Mouse (Mus musculus): ENCODE data around the gene B2m. TPM values are rescaled to one million over a fixed set of nuclear protein-coding genes. Genes with fewer than 3 reads are reported as not detected.

B2m gene
- polyA plus RNA-seq, 1 experiment from 2014 or later = 124 TPM

Other genes with a start within 250 kb of the B2m start
- 55.4 and 60.3 TPM in 2 replicates for gene Ctdspl2, start 191.7 kb upstream of the B2m start, polyA plus RNA-seq (2014; fragmentation: Nextera tagmentation; extraction: Ambion mirVana)
- gene Mageb3, start 191.6 kb upstream of the B2m start, polyA plus RNA-seq (2014; fragmentation: Nextera tagmentation; extraction: Ambion mirVana) = 0.34 and 0.55 TPM in 2 replicates
- gene Eif3j1, start 119.1 kb upstream of the B2m start, polyA plus RNA-seq (2014; fragmentation: Nextera tagmentation; extraction: Ambion mirVana) = 13.2 and 14.3 TPM in 2 replicates
- gene Spg11, start 29.3 kb upstream of the B2m start, polyA plus RNA-seq (2014; fragmentation: Nextera tagmentation; extraction: Ambion mirVana) = 11.1 and 11.9 TPM in 2 replicates
- not detected in 2 replicates for gene Trim69, start 13.0 kb downstream of the B2m start, polyA plus RNA-seq (2014; fragmentation: Nextera tagmentation; extraction: Ambion mirVana)
- not detected in 2 replicates for gene Patl2, start 38.5 kb downstream of the B2m start, polyA plus RNA-seq (2014; fragmentation: Nextera tagmentation; extraction: Ambion mirVana)
- not detected in 2 replicates for gene Terb2, start 38.6 kb downstream of the B2m start, polyA plus RNA-seq (2014; fragmentation: Nextera tagmentation; extraction: Ambion mirVana)
- gene Sord, start 87.1 kb downstream of the B2m start, polyA plus RNA-seq (2014; fragmentation: Nextera tagmentation; extraction: Ambion mirVana) = 34.2 and 38.1 TPM in 2 replicates
- gene Duox2, start 150.8 kb downstream of the B2m start, polyA plus RNA-seq (2014; fragmentation: Nextera tagmentation; extraction: Ambion mirVana) = 0.03 TPM in 1 of 2 replicates, not detected in the other
- not detected in 2 replicates for gene Duoxa2, start 151.2 kb downstream of the B2m start, polyA plus RNA-seq (2014; fragmentation: Nextera tagmentation; extraction: Ambion mirVana)
- gene Duoxa1, start 166.0 kb downstream of the B2m start, polyA plus RNA-seq (2014; fragmentation: Nextera tagmentation; extraction: Ambion mirVana) = not detected in 2 replicates
- 0.04 TPM in 1 of 2 replicates, not detected in the other for gene Duox1, start 168.0 kb downstream of the B2m start, polyA plus RNA-seq (2014; fragmentation: Nextera tagmentation; extraction: Ambion mirVana)
- gene Shf, start 221.5 kb downstream of the B2m start, polyA plus RNA-seq (2014; fragmentation: Nextera tagmentation; extraction: Ambion mirVana) = 6.7 and 9.2 TPM in 2 replicates